Mouse (Mus musculus) v-Abl transformed pro-B cells (cell line): ENCODE measurements around the gene Hist1h3d.

Source experiments
- in situ Hi-C, 2 experiments: fragments of 400-800 bp; cut with MboI; formaldehyde crosslinking; loops; one replicate each; pipeline ENCODE4 v1.15.1; 2025; ENCODE audit not compliant: unreplicated experiment in 2 of 2

The Hist1h3d gene

GRCm38 (mm10) chr13:23577835-23578234, 2.3 kb downstream of the Hist1h3d start:
- in situ Hi-C loops = loop anchor here (25.0 kb wide), 2 partner anchors 334 to 1791 kb away; partner anchors contain the start of genes Hist1h1b (in 1 of the 2), Hist1h2an (in 1 of the 2), Hist1h2bp (in 1 of the 2) and Hist1h3i (in 1 of the 2)

- in situ Hi-C loops = loop anchor here (25.0 kb wide), 2 partner anchors 331 to 1794 kb away; partner anchors contain the start of genes Hist1h1b (in 1 of the 2), Hist1h2an (in 1 of the 2), Hist1h2bp (in 1 of the 2) and Hist1h3i (in 1 of the 2)
Observed at GRCm38 (mm10) chr13:23581408-23582218, 6.0 kb downstream of the Hist1h3d start, which contains the start of gene Hist1h4d. Gene Hist1h4d, plus strand, starts transcription at chr13:23581598.

GRCm38 (mm10) chr13:23582219-23583056, 6.9 kb downstream of the Hist1h3d start:
- in situ Hi-C loops = loop anchor here (25.0 kb wide), 2 partner anchors 330 to 1795 kb away; partner anchors contain the start of genes Hist1h1b (in 1 of the 2), Hist1h2an (in 1 of the 2), Hist1h2bp (in 1 of the 2) and Hist1h3i (in 1 of the 2)

GRCm38 (mm10) chr13:23583387-23584068, 8.0 kb downstream of the Hist1h3d start:
- in situ Hi-C loops = loop anchor here (25.0 kb wide), 2 partner anchors 329 to 1796 kb away; partner anchors contain the start of genes Hist1h1b (in 1 of the 2), Hist1h2an (in 1 of the 2), Hist1h2bp (in 1 of the 2) and Hist1h3i (in 1 of the 2)

GRCm38 (mm10) chr13:23584331-23584730, 8.8 kb downstream of the Hist1h3d start:
- in situ Hi-C loops = loop anchor here (25.0 kb wide), 2 partner anchors 328 to 1797 kb away; partner anchors contain the start of genes Hist1h1b (in 1 of the 2), Hist1h2an (in 1 of the 2), Hist1h2bp (in 1 of the 2) and Hist1h3i (in 1 of the 2)

GRCm38 (mm10) chr13:23585029-23585441, 9.5 kb downstream of the Hist1h3d start:
- in situ Hi-C loops = loop anchor here (5.0 to 25.0 kb wide), 5 partner anchors 37 to 1798 kb away; partner anchors contain the start of genes Hist1h1b (in 1 of the 2), Hist1h1e (in 1 of the 2), Hist1h2af (in 1 of the 2) and Hist1h2an (in 1 of the 2)

GRCm38 (mm10) chr13:23585442-23586098, 10.0 kb downstream of the Hist1h3d start:
- in situ Hi-C loops = loop anchor here (5.0 to 25.0 kb wide), 5 partner anchors 37 to 1798 kb away; partner anchors contain the start of genes Hist1h1b (in 1 of the 2), Hist1h1e (in 1 of the 2), Hist1h2af (in 1 of the 2) and Hist1h2an (in 1 of the 2)

- in situ Hi-C loops = loop anchor here (5.0 to 25.0 kb wide), 5 partner anchors 36 to 1799 kb away; partner anchors contain the start of genes Hist1h1b (in 1 of the 2), Hist1h1e (in 1 of the 2), Hist1h2af (in 1 of the 2) and Hist1h2an (in 1 of the 2)
Observed at GRCm38 (mm10) chr13:23586099-23586939, 10.8 kb downstream of the Hist1h3d start.

- in situ Hi-C loops = loop anchor here (5.0 to 25.0 kb wide), 5 partner anchors 35 to 1800 kb away; partner anchors contain the start of genes Hist1h1b (in 1 of the 2), Hist1h1e (in 1 of the 2), Hist1h2af (in 1 of the 2) and Hist1h2an (in 1 of the 2)
Observed at GRCm38 (mm10) chr13:23586940-23587225, 11.3 kb downstream of the Hist1h3d start.

- in situ Hi-C loops = loop anchor here (5.0 to 25.0 kb wide), 5 partner anchors 64 to 1804 kb away; partner anchors contain the start of genes Hist1h2ah (in 2 of the 2), Hist1h2bk (in 2 of the 2), Abt1 (in 1 of the 2) and Hist1h1b (in 1 of the 2)
Observed at GRCm38 (mm10) chr13:23591206-23591605, 15.6 kb downstream of the Hist1h3d start.

GRCm38 (mm10) chr13:23591886-23592285, 16.3 kb downstream of the Hist1h3d start:
- in situ Hi-C loops = loop anchor here (5.0 to 25.0 kb wide), 5 partner anchors 65 to 1805 kb away; partner anchors contain the start of genes Hist1h2ah (in 2 of the 2), Hist1h2bk (in 2 of the 2), Abt1 (in 1 of the 2) and Hist1h1b (in 1 of the 2)

- in situ Hi-C loops = loop anchor here (5.0 to 25.0 kb wide), 5 partner anchors 65 to 1805 kb away; partner anchors contain the start of genes Hist1h2ah (in 2 of the 2), Hist1h2bk (in 2 of the 2), Abt1 (in 1 of the 2) and Hist1h1b (in 1 of the 2)
Observed at GRCm38 (mm10) chr13:23592614-23593013, 17.1 kb downstream of the Hist1h3d start.

GRCm38 (mm10) chr13:23593051-23593770, 17.6 kb downstream of the Hist1h3d start:
- in situ Hi-C loops = loop anchor here (5.0 to 25.0 kb wide), 5 partner anchors 66 to 1806 kb away; partner anchors contain the start of genes Hist1h2ah (in 2 of the 2), Hist1h2bk (in 2 of the 2), Abt1 (in 1 of the 2) and Hist1h1b (in 1 of the 2)

- in situ Hi-C loops = loop anchor here (10.0 to 25.0 kb wide), 4 partner anchors 170 to 1808 kb away; partner anchors contain the start of genes Hist1h2ah (in 2 of the 2), Hist1h2bk (in 2 of the 2), Abt1 (in 1 of the 2) and Hist1h1b (in 1 of the 2)
Observed at GRCm38 (mm10) chr13:23595185-23595584, 19.6 kb downstream of the Hist1h3d start.

GRCm38 (mm10) chr13:23595622-23596372, 20.2 kb downstream of the Hist1h3d start:
- in situ Hi-C loops = loop anchor here (10.0 to 25.0 kb wide), 4 partner anchors 171 to 1808 kb away; partner anchors contain the start of genes Hist1h2ah (in 2 of the 2), Hist1h2bk (in 2 of the 2), Abt1 (in 1 of the 2) and Hist1h1b (in 1 of the 2)
